Mouse (Mus musculus): ENCODE data around the gene Kif13a. TPM values are rescaled to one million over a fixed set of nuclear protein-coding genes. Genes with fewer than 3 reads are reported as not detected.

Kif13a gene
- polyA plus RNA-seq, 1 experiment from 2014 or later, result 14.5 TPM

DNA sequence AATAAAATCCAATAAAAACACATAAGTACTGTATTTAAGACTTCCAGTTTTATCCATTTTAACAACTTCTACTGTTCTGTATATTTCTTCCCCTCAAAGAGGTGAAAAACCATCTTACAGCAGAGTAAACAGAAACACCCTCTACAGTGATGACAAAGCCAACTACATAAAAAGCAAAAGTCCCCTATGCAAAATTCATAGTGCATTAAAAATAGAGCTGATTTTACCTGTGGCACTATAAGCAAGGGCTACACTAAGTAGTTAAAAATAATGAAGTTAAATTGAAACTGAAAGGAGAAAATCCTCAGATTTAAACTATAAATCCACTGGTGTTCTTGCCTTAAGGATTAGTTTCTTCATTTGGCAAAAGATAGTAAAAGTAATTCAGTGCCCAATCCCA lies 208.7 kb downstream of the Kif13a start:
- no peaks in the 10 kb centered on the region for H3K9me3 ChIP-seq
- no peak overlapping the region for H3K27ac ChIP-seq
- ATAC-seq (ENCODE audit: insufficient number of reproducible peaks, insufficient read depth, low FRiP score, low TSS enrichment, low read depth), result no peak
- peaks cover 23% of the 10 kb centered on the region for H3K4me1 ChIP-seq
- no peak overlapping the region for H3K4me3 ChIP-seq
- H3K36me3 ChIP-seq, result peaks cover 4% of the 10 kb centered on the region
- no peak overlapping the region for H3K9ac ChIP-seq
- no peaks in the 10 kb centered on the region for H3K27me3 ChIP-seq
- no peak overlapping the region for H3K4me2 ChIP-seq

DNA sequence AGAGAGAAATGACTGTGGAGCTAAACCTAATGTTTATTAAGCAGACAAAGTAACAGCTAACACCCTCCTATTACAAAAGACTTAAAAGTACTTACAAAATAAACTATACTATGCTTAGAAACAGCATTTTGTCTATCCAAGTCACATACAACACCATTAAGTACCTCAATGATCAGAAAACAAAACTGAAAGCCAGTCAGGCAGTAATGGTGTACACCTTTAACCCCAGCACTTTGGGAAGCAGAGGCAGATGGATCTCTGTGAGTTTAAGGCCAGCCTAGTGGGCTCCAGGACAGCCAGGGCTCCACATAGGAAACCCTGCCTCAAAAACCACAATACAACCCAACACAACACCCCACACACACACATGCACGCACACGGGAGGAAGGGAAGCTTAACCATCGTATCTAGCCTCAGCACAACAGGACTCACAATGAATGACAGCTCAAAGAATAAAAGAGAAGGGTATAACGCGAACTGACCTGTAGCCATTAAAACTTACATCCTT lies 210.7 kb downstream of the Kif13a start:
- H3K27me3 ChIP-seq, result no peaks in the 10 kb centered on the region
- WGBS, result 80% methylated on average over 5 of the region's 5 CpGs

GRCm38 (mm10) chr13:46715976-46716639 lies 213.6 kb downstream of the Kif13a start:
- Histone ChIP-seq H3K4me3 (no peak overlapping the region), H3K36me3 (peaks cover 32% of the 10 kb centered on the region), H3K27me3 (no peaks in the 10 kb centered on the region), H3K9me3 (no peaks in the 10 kb centered on the region), H3K9ac (no peak overlapping the region), H3K4me1 (peaks cover 13% of the 10 kb centered on the region; the same call in 1 of the 2 replicates), H3K4me2 (no peak overlapping the region), H3K27ac (0 out of 2 replicates have a peak overlapping the region, but pooled peaks have one; percentile 7)
- no peak for ATAC-seq (ENCODE audit: insufficient number of reproducible peaks, insufficient read depth, low FRiP score, low TSS enrichment, low read depth)
- 62% methylated on average over 3 of the region's 3 CpGs for WGBS

More for the DNA sequence above, 210.7 kb downstream of the Kif13a start:
- H3K4me3 ChIP-seq, result no peak overlapping the region
- no peak overlapping the region for H3K27ac ChIP-seq
- H3K36me3 ChIP-seq, result peaks cover 10% of the 10 kb centered on the region
- H3K4me2 ChIP-seq, result no peak overlapping the region
- peaks cover 13% of the 10 kb centered on the region; the same call in 1 of the 2 replicates for H3K4me1 ChIP-seq
- no peak overlapping the region for H3K9ac ChIP-seq
- ATAC-seq (ENCODE audit: insufficient number of reproducible peaks, insufficient read depth, low FRiP score, low TSS enrichment, low read depth), result no peak
- H3K9me3 ChIP-seq, result no peaks in the 10 kb centered on the region

DNA sequence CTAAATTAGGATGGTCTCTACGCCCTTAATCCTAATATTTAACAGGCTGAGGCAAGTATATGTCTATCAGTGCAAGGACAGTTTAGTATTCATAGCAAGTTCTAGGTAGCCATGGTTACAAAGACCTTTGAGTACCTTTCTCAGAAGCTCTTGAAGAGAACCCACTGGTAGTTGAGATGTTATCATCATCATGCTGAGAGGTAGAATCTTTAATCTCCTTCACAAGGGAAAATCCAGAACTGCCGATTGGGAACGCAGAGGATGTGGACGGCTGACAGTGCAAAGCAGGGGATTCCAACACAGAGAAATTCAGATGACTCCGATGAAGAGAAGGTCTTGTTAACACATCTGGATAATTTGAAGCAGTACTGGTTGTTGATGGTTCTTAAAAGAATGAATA lies 216.2 kb downstream of the Kif13a start:
- Histone ChIP-seq H3K4me2 (no peak overlapping the region), H3K27me3 (no peaks in the 10 kb centered on the region), H3K27ac (no peak overlapping the region), H3K9ac (no peak overlapping the region), H3K36me3 (peaks cover 48% of the 10 kb centered on the region), H3K4me3 (no peak overlapping the region), H3K9me3 (no peaks in the 10 kb centered on the region), H3K4me1 (peaks cover 9% of the 10 kb centered on the region; the same call in 1 of the 2 replicates)
- no peak for ATAC-seq (ENCODE audit: insufficient number of reproducible peaks, insufficient read depth, low FRiP score, low TSS enrichment, low read depth)
- 94% methylated on average over 5 of the region's 5 CpGs for WGBS

GRCm38 (mm10) chr13:46703138-46703537 lies 226.5 kb downstream of the Kif13a start:
- Histone ChIP-seq H3K4me2 (no peak overlapping the region), H3K9ac (no peak overlapping the region), H3K4me3 (no peak overlapping the region), H3K27me3 (no peaks in the 10 kb centered on the region), H3K36me3 (peaks cover 34% of the 10 kb centered on the region), H3K4me1 (no peaks in the 10 kb centered on the region), H3K9me3 (no peaks in the 10 kb centered on the region), H3K27ac (no peak overlapping the region)
- no peak for ATAC-seq (ENCODE audit: insufficient number of reproducible peaks, insufficient read depth, low FRiP score, low TSS enrichment, low read depth)
- WGBS, result 83% methylated on average over 5 of the region's 5 CpGs

- H3K4me1 ChIP-seq, result no peaks in the 10 kb centered on the region
- no peaks in the 10 kb centered on the region for H3K27me3 ChIP-seq
- 91% methylated on average over 2 of the region's 2 CpGs for whole genome bisulfite sequencing
- H3K36me3 ChIP-seq, result peaks cover 39% of the 10 kb centered on the region
- no peak overlapping the region for H3K4me2 ChIP-seq
- no peak overlapping the region for H3K4me3 ChIP-seq
- no peaks in the 10 kb centered on the region for H3K9me3 ChIP-seq
- ATAC-seq (ENCODE audit: insufficient number of reproducible peaks, insufficient read depth, low FRiP score, low TSS enrichment, low read depth), result no peak
- H3K27ac ChIP-seq, result no peak overlapping the region
- no peak overlapping the region for H3K9ac ChIP-seq
These were observed 228.2 kb downstream of the Kif13a start for GRCm38 (mm10) chr13:46701486-46701885.

- Histone ChIP-seq H3K36me3 (peaks cover 41% of the 10 kb centered on the region), H3K9ac (no peak overlapping the region), H3K9me3 (no peaks in the 10 kb centered on the region), H3K4me2 (no peak overlapping the region), H3K27ac (no peak overlapping the region), H3K4me3 (no peak overlapping the region), H3K4me1 (no peaks in the 10 kb centered on the region), H3K27me3 (no peaks in the 10 kb centered on the region)
- no peak for ATAC-seq (ENCODE audit: insufficient number of reproducible peaks, insufficient read depth, low FRiP score, low TSS enrichment, low read depth)
- WGBS, result 90% methylated on average over 1 of the region's 1 CpGs
These were observed 230.3 kb downstream of the Kif13a start for GRCm38 (mm10) chr13:46699372-46699771.

Other genes with a start within 250 kb of the Kif13a start
- 23.6 and 27.4 TPM in 2 replicates for gene Nup153, start 201.9 kb downstream of the Kif13a start, polyA plus RNA-seq (2015; fragmentation: Nextera tagmentation; extraction: Ambion mirVana)
- gene Nhlrc1, start 85.0 kb upstream of the Kif13a start, polyA plus RNA-seq (2015; fragmentation: Nextera tagmentation; extraction: Ambion mirVana), result 4.4 and 5.7 TPM in 2 replicates
- 13.0 and 13.4 TPM in 2 replicates for gene Kdm1b, start 113.6 kb upstream of the Kif13a start, polyA plus RNA-seq (2015; fragmentation: Nextera tagmentation; extraction: Ambion mirVana)
- 20.2 and 23.7 TPM in 2 replicates for gene Tpmt, start 114.9 kb upstream of the Kif13a start, polyA plus RNA-seq (2015; fragmentation: Nextera tagmentation; extraction: Ambion mirVana)
- gene Dek, start 176.3 kb upstream of the Kif13a start, polyA plus RNA-seq (2015; fragmentation: Nextera tagmentation; extraction: Ambion mirVana), result 365 and 390 TPM in 2 replicates
- 2.2 and 2.7 TPM in 2 replicates for gene Rnf144b, start 192.8 kb upstream of the Kif13a start, polyA plus RNA-seq (2015; fragmentation: Nextera tagmentation; extraction: Ambion mirVana)